Mouse (Mus musculus) erythroblast, embryonic 14.5 days (primary cell): ENCODE results near the gene Usp38. TPM values are rescaled to one million over a fixed set of nuclear protein-coding genes. Genes with fewer than 3 reads are reported as not detected.
"Not testable (repeated sequence)": the region's sequence is repeated elsewhere in the genome, so short reads cannot be mapped to it uniquely, and the experiment has no call there.

ENCODE experiments used
- H3K27me3 ChIP-seq: 2 replicates; pipeline ENCODE4 v1.6.1; 2012; ENCODE audit warnings: inconsistent platforms; ENCODE audit not compliant: control insufficient read depth
- H3K36me3 ChIP-seq: 2 replicates; pipeline ENCODE4 v1.6.1; 2012; ENCODE audit warnings: mild to moderate bottlenecking, inconsistent platforms; ENCODE audit not compliant: control insufficient read depth
- H3K4me1 ChIP-seq: 2 replicates; pipeline ENCODE4 v1.6.1; 2012; ENCODE audit warnings: inconsistent platforms; ENCODE audit not compliant: control insufficient read depth
- H3K4me3 ChIP-seq: replicated peaks from 2 replicates; pipeline ENCODE3; 2012; ENCODE audit warnings: moderate library complexity, mild to moderate bottlenecking, inconsistent platforms
- H3K9me3 ChIP-seq: 2 replicates; pipeline ENCODE4 v1.6.1; 2012; ENCODE audit warnings: low read length, inconsistent platforms, mixed read lengths; ENCODE audit not compliant: control insufficient read depth
- GATA1 ChIP-seq: IDR thresholded peaks from 2 replicates; pipeline ENCODE4 v1.6.1; 2012; ENCODE audit warnings: low read length, inconsistent platforms, mixed read lengths
- TAL1 ChIP-seq: IDR thresholded peaks from 3 replicates; pipeline ENCODE4 v1.6.1; 2012; ENCODE audit warnings: low read length, inconsistent platforms, mixed read lengths
- polyA plus RNA-seq: library from polyadenylated mRNA; stranded (reverse); fragments of >175 nt; gene quantifications from 2 replicates; pipeline ENCODE4 v1.2.3, GENCODE M21; 2012

Usp38 gene
- polyA plus RNA-seq: 0.21 and 0.24 TPM in 2 replicates

- peak within 1 kb of the TSS; percentile 80 for H3K4me3 ChIP-seq
- no peaks in the 10 kb centered on the region for H3K9me3 ChIP-seq
- H3K4me1 ChIP-seq: peaks cover 41% of the 10 kb centered on the region
- peaks cover 19% of the 10 kb centered on the region for H3K36me3 ChIP-seq
- TF ChIP-seq TAL1: no peak
- no peak for TF ChIP-seq GATA1
- H3K27me3 ChIP-seq: no peaks in the 10 kb centered on the region
Observed at GRCm38 (mm10) chr8:81014789-81015699, at the start of gene Usp38. Usp38 (minus strand) TSS chr8:81014928.

- no peak for TF ChIP-seq GATA1
- TF ChIP-seq TAL1: no peak
- no peaks in the 10 kb centered on the region for H3K27me3 ChIP-seq
- no peaks in the 10 kb centered on the region for H3K36me3 ChIP-seq
- no peaks in the 10 kb centered on the region for H3K9me3 ChIP-seq
- H3K4me1 ChIP-seq: no peaks in the 10 kb centered on the region
- H3K4me3 ChIP-seq: no peak overlapping the region
Observed at GRCm38 (mm10) chr8:81062566-81062965, 47.8 kb upstream of the Usp38 start.

- no peaks in the 10 kb centered on the region for H3K4me1 ChIP-seq
- TF ChIP-seq TAL1 (no peak), GATA1 (no peak)
- no peaks in the 10 kb centered on the region for H3K27me3 ChIP-seq
- H3K36me3 ChIP-seq: no peaks in the 10 kb centered on the region
- no peak overlapping the region for H3K4me3 ChIP-seq
- H3K9me3 ChIP-seq: no peaks in the 10 kb centered on the region
Observed at GRCm38 (mm10) chr8:81061950-81062349, 47.2 kb upstream of the Usp38 start.

- no peak overlapping the region for H3K4me3 ChIP-seq
- no peak for TF ChIP-seq TAL1
- TF ChIP-seq GATA1: no peak
- H3K27me3 ChIP-seq: no peaks in the 10 kb centered on the region
- H3K36me3 ChIP-seq: no peaks in the 10 kb centered on the region
- H3K4me1 ChIP-seq: no peaks in the 10 kb centered on the region
- H3K9me3 ChIP-seq: no peaks in the 10 kb centered on the region
Observed at GRCm38 (mm10) chr8:81044201-81044600, 29.5 kb upstream of the Usp38 start.

- Histone ChIP-seq H3K4me3 (no peak overlapping the region), H3K4me1 (no peaks in the 10 kb centered on the region), H3K9me3 (peaks cover 22% of the 10 kb centered on the region), H3K36me3 (no peaks in the 10 kb centered on the region), H3K27me3 (no peaks in the 10 kb centered on the region)
- TF ChIP-seq GATA1: no peak
- TF ChIP-seq TAL1: no peak
Observed at GRCm38 (mm10) chr8:81027991-81028390, 13.3 kb upstream of the Usp38 start.

- peaks cover 23% of the 10 kb centered on the region for H3K4me1 ChIP-seq
- not testable (repeated sequence) for H3K9me3 ChIP-seq, H3K27me3 ChIP-seq, H3K4me3 ChIP-seq, H3K36me3 ChIP-seq
Observed at GRCm38 (mm10) chr8:81017548-81017947, 2.8 kb upstream of the Usp38 start.

- peaks cover 43% of the 10 kb centered on the region for H3K4me1 ChIP-seq
- no peaks in the 10 kb centered on the region for H3K27me3 ChIP-seq
- TF ChIP-seq GATA1 (no peak), TAL1 (no peak)
- peaks cover 29% of the 10 kb centered on the region for H3K36me3 ChIP-seq
- peak overlapping the region; percentile 80 for H3K4me3 ChIP-seq
- no peaks in the 10 kb centered on the region for H3K9me3 ChIP-seq
Observed at GRCm38 (mm10) chr8:81013811-81014530, 757 bp downstream of the Usp38 start.

- H3K9me3 ChIP-seq: no peaks in the 10 kb centered on the region
- H3K4me1 ChIP-seq: peaks cover 43% of the 10 kb centered on the region
- no peak for TF ChIP-seq TAL1
- TF ChIP-seq GATA1: no peak
- peaks cover 39% of the 10 kb centered on the region for H3K36me3 ChIP-seq
- H3K27me3 ChIP-seq: no peaks in the 10 kb centered on the region
- H3K4me3 ChIP-seq: peak overlapping the region; percentile 80
Observed at GRCm38 (mm10) chr8:81012699-81013098, 2.0 kb downstream of the Usp38 start.

GRCm38 (mm10) chr8:81012031-81012560 is 2.6 kb downstream of the Usp38 start:
- H3K27me3 ChIP-seq: no peaks in the 10 kb centered on the region

More at GRCm38 (mm10) chr8:81012031-81012560, 2.6 kb downstream of the Usp38 start:
- no peak for TF ChIP-seq GATA1
- TF ChIP-seq TAL1: no peak
- Histone ChIP-seq H3K4me3 (peak overlapping the region; percentile 80), H3K36me3 (peaks cover 45% of the 10 kb centered on the region), H3K4me1 (peaks cover 43% of the 10 kb centered on the region), H3K9me3 (no peaks in the 10 kb centered on the region)
